Mouse (Mus musculus) embryo, embryonic 11.5 days (tissue): Measurements from ENCODE around the gene Pcnx.

ENCODE experiments used
- DNase-seq: peaks from one replicate; pipeline ENCODE4 v3.0.0-alpha.2; 2012; ENCODE audit warnings: low read depth, low spot score

Gene Pcnx

DNA sequence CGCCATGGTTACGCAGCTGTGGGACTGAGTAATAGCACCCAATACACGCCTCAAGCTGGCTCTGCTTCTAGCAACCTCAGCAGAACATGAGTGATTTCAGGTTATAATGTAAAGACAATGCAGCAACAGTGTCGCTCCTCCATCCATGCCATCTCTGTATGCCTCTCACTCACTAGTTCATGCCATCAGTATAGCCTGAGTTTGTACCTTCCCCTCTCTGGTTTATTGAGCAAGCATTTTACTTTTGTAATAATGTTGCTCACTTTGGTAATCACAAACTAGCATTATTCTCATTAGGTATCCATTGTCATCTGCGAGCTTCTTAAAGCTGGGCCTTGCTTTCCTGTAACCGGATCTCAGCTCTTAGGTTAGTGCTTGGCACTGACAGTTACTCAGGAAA lies 36.2 kb downstream of the Pcnx start:
- DNase-seq, result no peak

DNA sequence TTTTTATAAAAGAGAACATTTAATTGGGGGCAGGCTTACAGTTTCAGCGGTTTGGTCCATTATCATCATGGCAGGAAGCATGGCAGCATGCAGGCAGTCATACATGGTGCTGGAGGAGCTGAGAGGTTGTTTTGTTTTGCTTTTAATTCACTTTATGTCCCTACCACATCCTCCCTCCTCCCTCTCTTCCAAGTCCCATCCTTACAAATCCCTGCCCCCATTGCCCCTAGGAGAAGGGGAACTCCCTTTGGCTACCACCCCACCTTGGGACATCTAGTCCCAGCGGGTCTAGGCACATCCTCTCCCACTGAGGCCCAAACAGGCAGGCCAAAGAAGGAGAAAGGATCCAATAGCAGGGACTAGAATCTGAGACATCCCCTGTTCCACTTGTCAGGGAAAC lies 44.6 kb downstream of the Pcnx start:
- no peak for DNase-seq

DNA sequence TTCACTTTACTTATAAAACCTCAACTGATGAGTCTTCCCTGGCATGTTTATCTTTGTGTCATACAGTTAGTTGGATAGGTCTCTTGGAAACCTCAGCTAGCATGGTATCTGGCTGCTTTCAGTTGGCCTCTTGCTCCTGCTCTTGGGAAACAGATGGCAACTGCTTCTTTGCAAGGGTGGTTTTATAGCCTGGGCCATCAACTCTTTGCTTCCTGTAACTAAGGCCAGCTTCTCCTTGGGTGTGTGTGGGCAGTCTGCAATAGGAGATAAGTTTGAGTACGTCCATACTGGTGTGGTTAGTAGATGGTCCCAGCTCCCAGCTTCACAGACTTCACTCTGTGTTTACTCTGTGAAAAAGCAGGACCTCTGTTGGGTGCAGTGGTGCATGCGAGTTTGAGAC lies 46.0 kb downstream of the Pcnx start:
- DNase-seq, result no peak

DNA sequence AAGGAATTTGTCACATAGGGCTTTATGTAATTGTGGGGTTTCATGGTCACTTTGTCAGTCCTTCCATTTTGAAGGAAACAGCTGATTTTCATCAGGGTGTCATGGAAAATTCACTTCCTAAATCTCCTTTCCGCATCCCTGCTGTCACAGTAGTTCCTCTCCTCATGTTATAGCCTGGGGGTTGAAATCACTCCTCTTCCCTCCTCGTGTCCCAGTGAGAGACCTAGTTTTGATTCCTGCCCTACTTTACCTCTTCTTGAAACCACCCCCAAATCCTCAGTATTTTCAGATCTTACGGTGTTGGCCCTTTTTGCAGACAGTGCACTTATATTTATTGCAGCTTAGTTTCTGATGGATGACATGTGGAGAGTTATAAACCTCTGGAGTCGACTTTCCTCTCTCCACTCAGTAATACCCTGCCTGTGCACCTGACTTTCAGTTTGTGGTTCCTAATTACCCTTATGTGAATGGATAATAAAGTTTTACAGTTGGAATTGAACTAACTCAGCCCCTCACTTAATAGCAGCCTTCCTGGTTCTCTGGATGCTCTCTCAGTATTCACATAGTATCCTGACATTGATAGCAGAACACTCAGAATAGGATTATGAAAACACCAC lies 48.0 kb downstream of the Pcnx start:
- no peak for DNase-seq

DNA sequence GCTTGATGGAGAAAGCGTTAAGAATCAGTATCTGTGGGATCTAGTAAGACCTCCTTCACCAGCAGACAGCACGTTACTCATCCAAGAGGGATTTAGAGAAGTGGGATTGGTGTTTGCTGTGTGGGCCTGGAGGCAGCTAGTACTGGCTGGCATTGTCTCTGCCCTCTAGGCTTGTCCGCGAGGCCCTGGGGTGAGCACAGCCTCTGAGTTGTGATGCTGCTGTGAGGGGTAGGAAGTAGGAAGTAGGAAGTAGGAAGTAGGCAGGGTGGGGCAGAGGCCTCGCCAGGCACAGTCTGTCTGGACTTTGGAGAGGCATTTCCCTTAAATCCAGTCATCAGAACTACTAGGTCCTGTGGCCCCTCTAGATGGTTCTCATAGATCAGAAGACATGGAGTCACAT lies 50.6 kb downstream of the Pcnx start:
- DNase-seq, result no peak

DNA sequence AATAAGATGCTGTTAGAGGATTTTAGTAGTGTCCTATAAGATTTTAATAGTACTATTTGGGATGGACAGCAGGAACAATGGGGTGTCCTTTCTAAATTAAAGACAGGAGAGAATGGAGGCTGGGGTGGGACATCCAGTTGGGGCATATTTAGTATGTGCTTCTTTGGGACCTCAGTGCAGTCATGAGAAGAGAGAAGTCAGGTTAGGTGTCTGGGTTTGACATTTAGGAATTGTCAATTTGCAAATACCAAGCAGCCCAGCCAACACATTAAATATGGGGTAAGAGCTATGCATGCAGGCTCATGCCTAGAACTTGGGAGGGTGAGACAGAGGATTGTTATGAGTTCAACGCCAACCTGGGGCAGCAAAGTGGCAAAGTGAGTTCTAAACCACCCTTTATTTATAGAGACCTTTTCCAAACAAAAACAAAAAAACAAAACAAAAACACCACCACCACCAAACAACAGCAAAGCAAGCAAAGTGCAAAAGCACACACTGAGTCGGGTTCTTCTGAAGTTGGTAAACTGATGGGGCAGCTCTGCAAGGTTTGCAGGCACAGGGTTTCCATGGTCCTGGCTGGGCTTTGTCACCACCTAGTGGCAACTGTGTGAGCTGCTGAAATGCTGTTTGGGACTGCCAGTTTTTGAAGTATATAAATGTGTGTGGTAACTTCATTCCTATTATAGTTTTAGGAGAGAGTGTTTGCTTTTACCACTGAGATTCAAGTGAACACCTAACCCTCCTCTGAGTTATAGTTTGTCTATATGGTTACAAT lies 55.5 kb downstream of the Pcnx start:
- DNase-seq, result peak; percentile 49

DNA sequence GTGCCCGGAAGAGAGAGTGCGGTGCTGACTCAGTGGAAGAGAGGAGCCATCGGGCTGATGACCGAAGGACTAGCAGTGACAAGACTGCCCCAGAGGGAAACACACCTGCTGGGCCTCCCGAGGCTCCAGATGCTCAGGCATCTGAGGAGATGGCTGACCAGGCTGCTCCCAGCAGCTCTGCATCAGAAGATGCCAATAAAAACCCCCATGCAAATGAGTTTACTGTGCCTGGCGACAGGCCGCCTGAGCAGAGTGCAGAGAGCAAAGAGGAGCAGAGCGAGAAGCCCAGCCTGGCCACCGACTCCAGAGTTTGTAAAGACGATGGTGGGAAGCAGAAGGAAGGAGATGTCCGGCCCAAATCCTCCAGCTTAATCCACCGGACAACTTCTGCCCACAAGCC lies 58.5 kb downstream of the Pcnx start:
- no peak for DNase-seq

DNA sequence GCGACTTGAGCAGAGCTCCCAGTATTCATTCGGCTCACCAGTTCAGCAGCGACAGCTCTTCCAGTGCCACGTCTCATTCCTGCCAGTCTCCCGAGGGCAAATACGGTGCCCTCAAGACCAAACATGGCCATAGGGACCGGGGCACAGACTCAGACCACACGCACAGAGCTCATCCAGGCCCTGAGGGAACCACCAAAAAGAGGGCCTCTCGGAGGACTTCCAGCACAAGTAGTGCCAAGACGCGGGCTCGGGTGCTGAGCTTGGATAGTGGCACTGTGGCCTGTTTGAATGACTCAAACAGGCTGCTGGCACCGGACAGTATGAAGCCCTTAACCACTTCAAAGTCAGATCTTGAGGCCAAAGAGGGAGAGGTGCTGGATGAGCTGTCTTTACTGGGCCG lies 59.1 kb downstream of the Pcnx start:
- DNase-seq, result no peak

DNA sequence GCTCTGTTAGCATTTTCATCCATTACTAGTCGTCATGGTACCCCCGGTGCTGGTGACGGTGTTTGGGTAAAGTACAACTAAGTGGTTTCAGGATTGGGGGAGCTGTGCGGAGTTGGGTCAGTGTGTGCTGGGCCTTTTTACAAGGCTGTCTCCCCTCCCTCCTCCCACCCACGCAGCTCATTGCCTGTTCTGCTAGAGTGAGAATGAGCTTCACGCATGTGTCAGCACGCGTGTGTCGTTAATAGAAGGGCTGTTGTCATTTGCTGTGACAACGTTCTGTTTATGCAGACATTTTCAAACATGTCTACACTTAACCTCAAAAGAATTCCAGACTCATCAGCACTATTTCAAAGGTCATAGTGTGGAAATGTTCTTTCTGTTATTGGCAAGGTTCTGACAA lies 60.2 kb downstream of the Pcnx start:
- DNase-seq, result no peak

DNA sequence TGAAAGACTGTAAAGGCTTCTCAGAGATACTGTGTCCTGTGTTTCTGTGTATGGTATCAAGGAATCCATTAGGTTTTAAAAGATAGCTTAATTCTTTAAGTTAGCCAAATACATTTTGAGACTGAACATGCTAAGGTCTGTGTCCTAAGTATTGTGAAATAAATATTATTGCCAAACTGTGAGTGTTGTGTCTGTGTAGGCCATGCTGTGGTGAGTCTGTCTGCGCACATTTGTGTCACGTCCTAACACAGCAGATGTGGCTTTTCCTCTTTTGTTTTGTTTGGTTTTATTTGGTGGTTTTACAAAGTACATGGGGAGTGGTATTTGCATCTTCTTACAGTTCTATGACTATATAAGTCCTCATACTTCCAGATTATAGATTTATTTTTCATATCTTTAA lies 60.8 kb downstream of the Pcnx start:
- DNase-seq, result no peak

DNA sequence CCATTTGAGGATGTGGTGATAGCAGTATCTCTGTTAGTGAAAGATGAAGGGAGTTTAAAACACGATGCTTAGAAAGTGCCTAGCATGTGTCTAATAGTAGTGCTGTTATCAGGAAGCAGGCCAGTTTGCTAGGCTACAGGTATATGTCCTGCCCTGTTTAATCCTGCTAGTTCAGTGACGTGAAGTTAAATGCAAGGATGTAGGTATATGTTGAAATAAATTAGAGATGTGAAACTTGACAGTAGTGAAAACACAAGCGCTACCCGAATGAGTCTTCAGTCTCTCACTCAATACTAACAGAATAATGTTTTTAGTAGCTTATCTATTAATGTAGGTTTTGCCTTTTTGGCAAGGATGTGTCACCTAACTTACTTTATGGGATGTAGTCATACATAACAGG lies 62.0 kb downstream of the Pcnx start:
- DNase-seq, result no peak

DNA sequence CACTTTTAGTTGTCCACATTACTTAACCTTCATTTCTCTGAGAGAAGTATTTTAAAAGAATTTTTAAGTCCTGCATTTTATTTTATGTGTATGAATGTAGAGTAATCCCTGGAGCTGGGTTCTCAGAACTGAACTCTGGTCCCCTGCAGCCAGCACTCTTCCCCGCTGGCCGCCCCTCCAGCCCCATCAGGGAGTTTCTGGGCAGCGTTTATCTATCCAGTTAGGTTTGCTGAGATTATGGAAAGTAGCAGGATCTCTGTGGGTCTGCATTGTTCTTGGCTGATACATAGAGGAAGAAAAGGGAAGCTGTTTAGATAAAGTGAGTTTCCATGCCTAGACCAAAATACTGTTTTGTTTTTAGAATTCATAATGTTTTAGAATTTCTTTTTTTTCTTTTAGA lies 63.0 kb downstream of the Pcnx start:
- no peak for DNase-seq

DNA sequence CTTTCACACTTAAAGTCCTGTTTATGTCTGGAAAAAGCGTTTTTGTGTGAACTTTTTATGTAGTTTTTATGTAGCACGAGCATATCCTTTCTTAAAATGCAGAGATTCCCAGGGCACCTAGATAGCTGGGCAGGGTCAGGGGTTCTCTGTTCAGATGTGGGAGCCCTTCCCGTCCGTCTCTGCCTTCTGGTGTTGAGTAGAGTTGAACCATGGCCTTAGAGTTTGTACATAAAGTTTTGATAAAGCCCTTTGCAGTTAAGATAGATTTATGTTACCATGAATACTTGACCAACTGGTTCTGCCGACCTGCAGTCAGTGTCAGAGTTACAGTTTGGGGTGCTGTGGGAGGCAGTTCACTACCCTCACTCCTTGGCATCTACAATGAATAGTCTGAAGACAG lies 67.3 kb downstream of the Pcnx start:
- DNase-seq, result no peak

DNA sequence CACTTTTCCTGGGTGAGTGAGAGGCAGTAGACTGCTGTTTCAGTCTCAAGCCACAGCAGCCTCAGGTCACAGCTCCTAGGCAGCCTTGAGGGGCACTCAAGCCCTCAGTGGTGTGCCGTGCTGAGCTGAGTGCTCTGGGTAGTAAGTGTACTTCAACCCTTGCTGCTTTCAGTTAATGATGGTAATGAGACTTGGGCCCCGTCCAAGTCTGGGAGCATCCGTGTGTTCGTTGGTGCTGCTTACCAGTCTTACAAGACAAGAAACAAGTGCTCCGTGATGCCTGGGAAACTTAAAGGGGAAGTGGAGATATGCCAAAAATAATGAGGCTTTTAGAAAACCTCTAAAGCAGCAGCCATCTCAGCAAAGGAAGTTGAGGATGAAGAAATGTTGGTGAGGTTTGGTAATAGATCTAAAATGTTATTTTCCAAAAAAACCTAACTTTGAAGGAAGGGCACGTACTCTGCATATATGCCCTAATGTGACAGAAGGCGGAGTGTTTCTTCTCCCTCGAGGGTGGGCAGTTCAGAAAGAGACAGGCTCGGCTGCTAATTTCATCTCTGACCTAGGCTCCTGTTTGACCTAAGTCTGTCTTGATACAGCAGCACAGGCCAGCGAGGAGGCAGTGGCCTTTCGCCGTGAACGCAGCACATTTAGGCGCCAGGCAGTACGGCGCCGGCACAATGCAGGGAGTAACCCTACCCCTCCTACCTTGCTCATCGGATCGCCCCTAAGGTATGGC lies 68.0 kb downstream of the Pcnx start:
- no peak for DNase-seq

DNA sequence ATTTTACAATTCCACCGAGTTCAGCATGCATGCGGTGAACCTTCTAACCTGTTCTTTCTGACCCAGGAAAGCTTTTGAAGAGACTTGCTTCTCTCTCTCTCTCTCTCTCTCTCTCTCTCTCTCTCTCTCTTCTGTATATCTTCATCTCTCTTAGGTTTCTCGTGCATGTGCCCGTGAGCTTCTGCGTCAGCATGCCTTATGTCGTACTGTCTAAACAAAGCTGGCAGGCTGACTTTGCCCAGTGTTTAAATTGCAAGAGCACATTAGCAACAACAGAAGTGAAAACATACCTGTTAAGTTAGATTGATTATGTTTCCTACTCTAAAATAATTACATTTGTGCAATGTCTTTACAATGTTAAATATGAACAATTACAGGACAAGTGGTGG lies 68.6 kb downstream of the Pcnx start:
- no peak for DNase-seq

DNA sequence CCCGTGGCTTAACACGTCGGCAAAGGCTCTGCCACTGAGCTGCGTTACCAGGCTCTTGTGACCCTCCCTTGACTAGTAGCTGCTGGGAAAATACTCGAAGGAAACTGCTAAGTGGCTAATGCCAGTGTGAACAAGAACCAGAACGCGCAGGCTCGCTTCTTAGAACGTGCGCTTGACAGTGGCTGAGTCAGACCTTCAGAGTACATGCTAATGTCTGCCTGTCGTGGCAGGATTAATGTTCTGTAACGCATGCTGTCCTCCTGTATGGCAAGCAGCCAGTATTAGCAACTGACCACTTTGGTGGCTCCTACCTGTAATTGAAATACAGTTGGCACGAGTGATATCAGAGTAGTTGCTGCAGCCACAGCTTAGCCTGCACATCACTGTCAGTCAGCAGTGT lies 72.2 kb downstream of the Pcnx start:
- no peak for DNase-seq

DNA sequence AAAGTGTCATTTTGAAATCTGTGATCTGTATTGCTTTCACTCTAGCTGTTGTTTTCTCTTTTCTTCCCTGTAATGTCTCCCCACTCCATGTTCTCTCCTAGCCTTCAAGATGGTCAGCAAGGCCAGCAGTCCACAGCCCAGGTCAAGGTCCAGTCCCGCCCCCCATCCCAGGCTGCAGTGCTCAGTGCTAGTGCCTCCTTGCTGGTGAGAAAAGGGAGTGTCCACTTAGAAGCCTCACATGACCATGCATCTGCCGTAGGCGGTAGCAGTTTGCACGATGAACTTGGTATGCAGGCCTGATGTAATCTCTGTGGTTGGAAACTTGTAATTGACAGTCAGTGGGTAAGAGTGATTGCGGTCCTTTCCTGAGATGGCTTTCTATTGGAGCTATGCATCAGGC lies 73.6 kb downstream of the Pcnx start:
- no peak for DNase-seq

DNA sequence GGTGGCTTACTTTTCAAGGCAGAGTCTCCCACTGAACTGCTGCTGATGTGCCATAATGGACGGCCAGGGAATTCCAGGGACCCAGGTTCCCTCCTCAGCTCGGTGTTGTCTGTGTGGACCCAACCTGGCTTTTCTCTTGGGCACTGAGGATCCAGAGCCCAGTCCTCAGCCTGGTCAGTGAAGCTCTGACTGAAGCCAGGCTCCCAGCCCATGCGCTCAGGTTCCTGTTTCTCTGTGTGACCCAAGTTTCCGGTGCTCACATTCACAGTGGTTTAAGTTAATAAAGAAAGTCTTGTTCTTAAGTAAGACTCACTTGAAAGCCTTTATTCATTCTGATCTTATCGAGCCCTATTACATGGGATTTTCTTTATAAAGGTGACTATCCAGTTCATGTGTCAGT lies 74.7 kb downstream of the Pcnx start:
- DNase-seq, result no peak

DNA sequence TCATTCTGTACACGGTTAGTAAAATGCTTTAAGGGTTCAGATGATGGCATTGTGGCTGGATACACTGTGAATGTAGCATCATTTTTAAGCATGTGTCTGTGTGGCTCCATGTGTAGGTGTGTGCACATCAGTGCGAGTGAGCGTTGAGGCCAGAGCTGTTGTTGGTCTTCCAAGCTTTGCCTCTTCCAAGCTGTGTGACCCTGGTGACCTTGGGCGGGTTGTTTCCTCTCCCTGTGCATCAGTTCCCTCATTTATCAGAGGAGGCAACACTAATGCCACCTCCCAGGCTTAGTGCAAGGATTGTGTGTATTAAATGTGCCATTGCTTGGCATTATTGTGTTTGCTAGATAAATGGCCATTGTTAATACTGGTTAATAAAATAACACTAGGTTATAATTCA lies 76.2 kb downstream of the Pcnx start:
- no peak for DNase-seq

DNA sequence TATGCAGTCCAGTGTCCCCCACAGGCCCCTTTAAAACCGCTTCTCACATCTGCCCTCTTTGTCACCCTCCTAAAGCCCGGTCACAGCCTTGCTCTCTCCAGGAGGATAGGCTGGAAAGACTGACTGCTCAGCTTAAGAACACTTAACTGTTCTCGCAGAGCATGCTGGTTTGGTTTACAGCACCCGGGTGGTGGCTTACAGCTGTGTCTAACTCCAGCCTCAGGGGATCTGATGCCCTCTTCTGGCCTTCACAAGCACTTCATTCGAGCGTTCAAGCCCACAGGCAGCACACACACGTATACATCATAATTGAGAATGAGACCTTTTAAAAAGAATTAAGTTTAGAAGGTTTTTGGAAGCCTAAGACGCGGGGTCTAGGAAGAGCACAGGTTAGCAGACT lies 81.4 kb downstream of the Pcnx start:
- DNase-seq, result no peak

DNA sequence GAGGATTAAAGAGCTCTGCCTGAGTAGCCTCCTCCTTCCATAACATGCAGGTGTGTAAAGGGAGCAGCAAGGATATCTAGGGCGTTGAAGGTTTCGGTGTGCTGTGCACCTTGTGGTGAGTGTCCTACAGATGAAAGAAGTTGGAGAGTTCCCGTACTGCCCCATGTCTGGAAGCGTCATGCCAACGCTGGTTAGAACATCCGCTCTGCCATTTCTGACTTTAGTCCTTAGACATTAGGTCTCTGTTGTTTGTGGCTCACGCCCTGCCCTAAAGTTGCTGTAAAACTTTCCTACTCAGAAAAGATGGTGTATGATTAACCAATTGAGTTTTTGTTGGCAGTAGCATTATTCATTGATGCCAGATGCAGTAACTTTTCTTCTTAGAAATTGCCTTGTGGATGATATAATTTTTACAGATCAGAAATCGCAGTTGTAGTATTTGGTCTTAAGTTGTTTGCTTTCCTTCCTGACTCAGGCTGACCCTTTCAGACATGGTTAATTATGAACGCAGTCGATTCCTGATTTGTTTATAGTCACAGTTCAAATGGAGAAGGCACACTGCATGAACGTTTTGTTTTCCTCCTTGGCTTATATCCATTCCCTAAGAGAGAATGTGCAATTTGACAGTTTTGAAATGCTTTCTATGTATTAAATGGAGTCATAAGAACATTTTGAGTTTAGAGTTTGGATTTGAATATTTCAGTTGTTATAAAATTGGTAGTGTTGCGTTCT lies 83.7 kb downstream of the Pcnx start:
- DNase-seq, result no peak

DNA sequence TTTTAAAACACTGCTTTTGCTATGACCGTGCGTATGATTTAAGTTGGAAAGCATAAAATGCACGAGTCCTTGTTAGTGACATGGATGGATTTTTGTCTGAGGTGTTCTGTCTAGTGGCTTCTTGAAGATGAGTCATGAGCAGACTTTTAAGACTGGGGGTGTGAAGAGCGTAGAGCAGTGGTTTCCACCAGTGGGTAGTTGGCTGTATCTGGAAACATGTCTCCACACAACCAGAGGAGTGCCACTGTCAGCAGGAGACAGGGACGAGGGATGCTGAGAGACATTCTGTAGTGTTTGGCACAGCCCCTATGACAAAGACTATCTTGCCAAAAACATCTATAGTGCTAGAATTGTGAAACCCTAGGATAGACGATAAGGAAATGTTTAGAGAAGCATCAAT lies 89.2 kb downstream of the Pcnx start:
- no peak for DNase-seq
